Mouse (Mus musculus) granulocyte monocyte progenitor cell, adult 5-6 weeks (primary cell): ENCODE data around the gene Eftud2. TPM values are rescaled to one million over a fixed set of nuclear protein-coding genes. Genes with fewer than 3 reads are reported as not detected.

Experiments
- ATAC-seq: replicated peaks from 2 replicates; pipeline ENCODE4 v1.8.0; 2016; ENCODE audit warnings: mild to moderate bottlenecking, moderate TSS enrichment, inconsistent platforms; ENCODE audit not compliant: poor library complexity, severe bottlenecking
- total RNA-seq, 2 experiments: library from RNA; stranded (forward) in 1 of 2; stranded (reverse) in 1 of 2; fragments of 200-712, 200-1000 nt in 1 of 2; fragments of >200 nt in 1 of 2; fragmentation: Nextera tagmentation in 1 of 2; gene quantifications; 2 replicates each; pipeline ENCODE4 v1.2.3; 2014 to 2017

Eftud2 gene
- total RNA-seq (2014; fragmentation: Nextera tagmentation) (158 and 236 TPM in 2 replicates), total RNA-seq (2017) (175 and 193 TPM in 2 replicates)

DNA sequence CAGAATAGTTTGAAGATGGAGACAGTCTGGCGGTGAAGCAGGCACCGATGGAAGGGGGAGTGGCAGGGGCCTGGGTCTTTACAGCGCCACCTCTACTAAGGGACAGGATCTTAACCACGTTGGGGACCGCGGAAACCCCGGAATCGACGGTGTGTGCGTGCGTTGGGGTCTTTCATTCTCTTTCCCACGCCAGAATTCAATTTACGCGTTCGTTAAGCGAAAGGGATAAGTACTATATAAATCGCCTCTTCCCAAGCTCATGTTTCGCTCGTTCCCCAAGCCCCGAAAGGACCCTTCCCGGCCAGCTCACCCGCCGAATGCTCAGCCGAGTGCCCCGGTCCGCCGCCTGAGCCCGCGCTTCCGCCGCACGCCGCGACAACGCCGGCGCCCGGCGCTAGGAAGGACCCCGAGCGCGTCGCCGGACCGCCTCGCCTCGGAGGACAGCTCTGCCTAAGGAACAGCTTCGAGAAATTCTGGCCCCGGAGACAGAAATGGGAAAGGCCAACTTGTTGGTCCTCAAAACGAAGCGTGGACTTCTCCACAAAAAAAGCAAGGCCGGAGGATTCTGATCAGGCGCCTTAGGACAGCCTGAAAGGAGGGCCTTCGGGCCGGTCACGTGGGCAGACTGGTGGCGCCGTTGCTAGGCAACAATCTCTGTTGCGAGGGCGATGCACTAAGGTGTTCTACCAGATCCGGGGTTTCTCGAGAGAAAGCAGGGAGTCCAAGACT is at the start of gene Eftud2, which contains the start of gene Ccdc103:
Eftud2 (minus strand) TSS at position 401 of the 729 bp plus-strand sequence.
Ccdc103 (plus strand) TSS at position 620 of the 729 bp plus-strand sequence.
- ATAC-seq = peak; percentile 85

DNA sequence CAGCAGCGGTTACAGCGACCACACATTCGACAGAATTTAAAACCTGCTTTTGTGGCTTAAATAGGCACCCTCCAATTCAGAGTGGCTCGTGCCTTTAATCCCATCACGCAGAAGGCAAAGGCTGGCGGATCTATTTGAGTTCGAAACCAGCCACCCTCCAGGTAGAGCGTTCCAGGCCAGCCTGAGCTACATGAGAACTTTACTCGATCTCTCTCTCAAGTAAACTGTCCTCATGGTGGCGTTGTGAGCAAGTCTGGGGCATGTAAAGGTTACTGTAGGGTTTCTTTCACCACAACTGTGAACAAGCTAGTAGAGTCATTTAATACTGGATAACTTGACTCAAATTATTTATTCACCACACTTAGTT is 44.5 kb upstream of the Eftud2 start:
- ATAC-seq = peak; percentile 66

DNA sequence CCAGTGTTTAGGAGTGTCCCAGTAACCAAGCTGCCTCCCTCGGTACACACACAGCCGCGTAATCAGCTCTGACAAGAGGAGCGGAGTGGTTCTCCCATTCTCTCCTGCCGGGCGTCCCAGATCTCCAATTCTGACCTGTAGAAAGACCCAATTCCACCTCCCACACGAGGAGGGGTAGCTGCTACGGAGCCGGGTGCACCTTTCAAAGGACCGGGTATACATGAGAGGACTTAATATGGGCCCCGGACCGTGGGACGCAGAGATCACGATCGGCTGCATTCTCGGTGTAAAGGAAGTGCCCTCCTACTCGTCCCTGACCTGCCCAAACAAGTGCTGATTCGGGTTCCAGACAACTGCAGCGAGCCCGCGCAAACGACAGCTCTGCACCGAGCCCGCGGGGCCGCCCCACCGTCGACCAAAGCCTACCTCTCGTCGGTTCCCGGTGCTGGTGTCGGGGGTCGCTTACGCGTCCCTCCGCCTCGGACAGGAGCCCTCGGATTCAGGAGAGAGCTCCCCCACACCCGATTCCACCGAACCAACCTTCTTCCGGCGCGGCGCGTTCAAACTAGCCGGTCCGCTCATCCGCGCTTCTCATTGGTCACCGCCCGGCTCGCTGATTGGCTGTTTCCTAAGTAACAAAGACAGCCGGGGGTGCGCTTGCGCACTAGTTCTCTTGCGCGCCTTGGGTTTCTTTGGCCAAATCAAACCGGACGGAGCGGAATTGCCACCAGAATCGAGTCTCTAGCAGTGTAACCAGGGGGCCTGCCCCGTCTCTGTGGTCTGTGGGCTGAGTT is 44.0 kb upstream of the Eftud2 start, which contains the start of gene Kif18b:
Kif18b (minus strand) TSS at position 568 of the 794 bp plus-strand sequence.
- ATAC-seq = peak; percentile 89

DNA sequence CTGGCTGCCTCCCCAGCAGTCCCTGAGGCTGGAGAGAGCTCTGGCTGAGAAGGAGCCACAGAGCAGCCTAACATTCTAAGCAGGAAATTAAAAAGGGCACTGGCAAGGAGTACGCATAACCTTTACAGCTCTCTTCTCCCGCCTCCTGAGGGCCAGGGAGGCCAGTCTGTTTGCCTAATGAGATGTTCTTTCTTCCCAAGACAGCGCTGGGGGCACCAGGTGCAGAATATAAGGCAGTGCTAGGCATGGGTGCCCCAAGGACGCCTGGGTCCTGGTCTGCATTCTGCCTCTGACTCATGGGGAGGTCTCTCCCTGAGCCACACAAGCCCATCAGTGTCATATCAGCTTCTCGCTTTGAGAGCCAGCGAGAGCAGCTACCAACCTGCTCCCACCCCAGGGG is 40.7 kb upstream of the Eftud2 start:
- no peak for ATAC-seq

DNA sequence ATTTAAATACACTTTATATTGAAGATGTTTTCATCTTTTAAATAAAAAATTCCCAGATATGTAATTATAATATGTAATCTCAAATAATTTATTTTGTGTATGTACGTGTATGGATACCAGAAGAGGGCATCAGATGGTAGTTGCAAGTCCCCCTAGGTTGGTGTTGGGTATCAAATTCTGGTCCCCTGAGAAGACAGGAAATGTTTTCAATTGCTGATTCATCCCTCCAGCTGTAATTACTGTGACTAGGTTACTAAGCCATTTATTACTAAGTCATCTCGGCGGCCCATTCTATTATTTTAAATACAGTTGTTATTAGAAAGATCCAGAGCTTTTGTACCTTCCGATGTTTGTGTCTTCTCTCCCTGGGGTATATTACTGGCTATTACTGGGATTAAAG is 37.3 kb upstream of the Eftud2 start:
- ATAC-seq = no peak

DNA sequence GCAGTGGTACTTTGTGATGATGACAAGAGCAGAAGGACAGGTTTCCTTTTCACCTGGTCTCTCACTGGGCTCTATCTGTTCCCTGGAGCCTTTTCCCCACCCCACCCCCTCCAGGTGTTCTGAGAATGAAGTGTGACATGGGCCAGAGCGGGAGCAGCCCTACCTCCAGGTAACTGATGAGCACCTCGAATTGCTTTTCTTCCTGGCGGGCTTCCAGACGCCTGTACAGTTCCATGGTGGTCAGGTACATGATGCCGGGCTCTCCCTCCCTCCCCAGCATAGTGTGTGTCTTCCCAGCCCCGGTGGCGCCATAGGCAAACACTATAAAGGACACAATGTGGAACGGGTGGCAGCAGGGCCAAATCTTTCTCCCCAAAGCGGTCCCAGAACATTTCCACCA is 34.6 kb upstream of the Eftud2 start:
- ATAC-seq = no peak

DNA sequence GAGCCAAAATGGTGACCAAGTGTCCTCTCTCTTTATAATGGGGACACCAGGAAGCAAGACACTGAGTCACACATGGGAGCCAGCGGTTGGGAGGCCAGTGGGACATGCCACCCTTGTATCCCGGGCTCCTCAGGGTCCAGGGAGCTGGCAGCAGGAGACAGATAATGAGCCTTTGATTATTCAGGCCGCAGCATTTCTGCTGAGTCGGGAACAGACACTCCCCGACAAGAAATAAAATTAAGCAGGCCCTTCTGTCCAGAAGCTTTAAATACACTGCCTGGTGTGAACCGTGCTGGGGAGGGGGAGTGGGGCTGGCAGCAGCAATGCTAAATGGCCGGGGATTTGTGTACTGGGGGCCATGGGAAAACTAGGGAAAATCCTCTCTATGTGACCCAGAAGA is 30.6 kb upstream of the Eftud2 start:
- ATAC-seq = no peak

DNA sequence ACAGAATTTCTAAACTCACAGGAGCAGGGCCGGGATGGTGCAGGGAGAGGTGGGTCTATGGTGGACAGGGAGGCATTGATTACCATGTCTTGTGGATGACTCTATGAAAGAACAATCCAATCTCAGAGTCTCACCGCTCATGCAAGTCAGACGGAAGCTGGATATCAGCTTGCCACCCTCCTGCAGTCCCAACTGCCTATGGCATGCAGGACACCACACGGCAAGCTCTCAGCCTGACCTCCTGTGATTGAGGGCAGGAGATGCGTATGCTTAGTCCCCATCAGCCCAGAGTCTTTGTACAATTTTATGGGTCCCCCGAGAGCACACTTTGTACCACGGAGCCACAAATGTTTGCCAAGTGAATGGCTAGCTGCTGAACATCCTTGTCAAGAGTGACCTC is 22.9 kb upstream of the Eftud2 start:
- ATAC-seq = no peak

DNA sequence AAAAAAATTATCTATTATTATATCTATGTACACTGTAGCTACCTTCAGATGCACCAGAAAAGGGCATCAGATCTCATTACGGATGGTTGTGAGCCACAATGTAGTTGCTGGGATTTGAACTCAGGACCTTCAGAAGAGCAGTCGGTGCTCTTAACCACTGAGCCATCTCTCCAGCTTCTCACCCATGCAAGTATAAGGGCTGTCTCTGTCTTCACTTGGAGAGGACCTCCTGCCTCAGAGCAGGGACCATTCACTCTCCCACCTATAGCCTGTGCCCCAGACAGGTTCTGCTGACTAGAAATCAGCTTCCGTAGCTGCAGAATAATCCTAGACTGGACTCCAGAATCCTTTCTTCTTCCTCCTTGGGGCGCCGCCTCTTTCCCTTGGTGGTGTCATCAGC is 21.3 kb upstream of the Eftud2 start:
- no peak for ATAC-seq

DNA sequence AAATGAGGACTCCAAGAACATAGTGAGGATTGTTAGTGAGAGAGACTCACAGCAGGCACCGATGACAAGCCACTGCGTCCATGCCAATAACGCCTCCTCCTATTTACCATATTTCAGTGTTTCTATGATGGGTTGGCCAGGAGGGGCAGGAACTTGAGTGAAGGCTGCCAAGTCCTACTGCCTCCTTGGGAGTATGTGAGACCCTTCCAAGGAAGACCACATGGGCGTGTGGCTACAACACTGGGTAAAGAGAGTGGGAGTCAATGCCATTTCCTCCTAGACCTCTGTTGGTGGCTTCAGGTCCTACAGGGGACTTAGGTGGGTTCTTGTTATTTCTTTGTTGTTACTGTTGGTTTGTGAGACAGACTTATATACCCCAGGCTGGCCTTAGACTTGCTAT is 20.4 kb upstream of the Eftud2 start:
- peak; percentile 16; the same call in 1 of the 2 replicates for ATAC-seq

DNA sequence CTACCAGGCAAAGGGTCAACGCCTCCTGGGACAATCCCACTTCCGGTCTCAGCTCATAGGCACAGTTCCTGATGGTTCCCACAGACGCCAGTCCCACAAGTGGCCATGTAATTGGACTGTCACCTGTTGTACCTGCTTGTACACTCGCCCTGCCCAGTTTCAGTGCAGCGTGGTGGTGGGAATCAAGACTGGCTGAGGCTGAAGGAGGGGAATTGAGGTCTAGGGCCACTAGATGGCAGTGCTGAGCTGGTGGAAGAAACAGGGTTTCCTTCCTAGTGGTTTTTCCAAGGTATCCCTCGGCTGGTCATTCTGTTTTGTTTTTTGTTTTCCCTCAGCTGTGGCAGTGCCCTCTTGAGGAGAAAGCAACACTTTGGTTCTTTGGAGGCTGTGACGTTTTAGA is 20.0 kb upstream of the Eftud2 start, which contains the start of gene Gfap:
Gfap (minus strand) TSS at position 150 of the 400 bp plus-strand sequence.
- ATAC-seq = peak; percentile 88

DNA sequence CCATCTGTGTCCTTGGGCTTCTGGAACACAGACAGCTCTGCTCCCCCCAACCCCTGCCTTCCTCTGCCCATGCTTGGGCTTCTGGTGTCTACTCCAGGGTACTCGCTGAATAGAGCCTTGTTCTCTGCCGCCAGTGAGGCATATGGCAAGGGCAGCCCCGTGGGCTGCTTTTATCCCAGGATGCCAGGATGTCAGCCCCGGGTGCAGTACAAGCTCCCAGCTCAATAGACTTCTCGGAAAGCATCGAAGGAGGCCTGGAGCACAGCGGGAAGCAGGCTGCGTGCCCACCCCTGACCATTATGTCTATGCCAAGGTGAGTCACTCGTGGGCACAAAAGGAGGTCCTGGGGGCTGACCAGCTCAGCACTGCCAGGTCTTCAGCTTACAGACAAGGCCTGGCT is 17.6 kb upstream of the Eftud2 start:
- ATAC-seq = no peak

DNA sequence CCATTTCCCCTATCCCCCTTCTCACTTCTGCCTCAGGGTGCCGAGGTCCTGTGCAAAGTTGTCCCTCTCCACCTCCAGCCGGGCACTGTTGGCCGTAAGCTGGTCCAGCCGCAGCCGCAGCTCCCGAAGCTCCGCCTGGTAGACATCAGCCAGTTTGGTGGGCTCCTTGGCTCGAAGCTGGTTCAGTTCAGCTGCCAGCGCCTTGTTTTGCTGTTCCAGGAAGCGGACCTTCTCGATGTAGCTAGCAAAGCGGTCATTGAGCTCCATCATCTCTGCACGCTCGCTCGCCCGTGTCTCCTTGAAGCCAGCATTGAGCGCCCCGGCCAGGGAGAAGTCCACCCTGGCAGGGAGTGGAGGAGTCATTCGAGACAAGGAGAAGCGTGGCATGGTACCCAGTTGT is 15.9 kb upstream of the Eftud2 start:
- no peak for ATAC-seq

DNA sequence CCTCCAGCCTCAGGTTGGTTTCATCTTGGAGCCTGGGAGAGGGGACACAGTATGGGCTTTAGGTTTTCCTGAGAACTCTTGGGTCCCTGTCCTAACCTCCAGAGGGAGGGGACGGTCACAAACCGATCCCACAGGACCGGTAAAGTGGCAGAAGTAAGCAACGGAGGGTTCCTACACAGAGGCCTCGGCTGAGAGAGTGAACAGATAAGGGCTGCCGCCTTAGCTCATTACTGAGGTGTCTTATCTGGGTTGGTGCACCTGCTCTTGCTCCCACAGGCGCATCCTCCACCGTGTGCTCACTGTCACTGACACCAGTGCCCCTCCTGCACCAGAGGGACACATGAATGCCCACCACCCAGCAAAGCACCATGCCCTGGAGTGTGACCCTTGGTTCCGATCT is 15.0 kb upstream of the Eftud2 start:
- ATAC-seq = no peak

DNA sequence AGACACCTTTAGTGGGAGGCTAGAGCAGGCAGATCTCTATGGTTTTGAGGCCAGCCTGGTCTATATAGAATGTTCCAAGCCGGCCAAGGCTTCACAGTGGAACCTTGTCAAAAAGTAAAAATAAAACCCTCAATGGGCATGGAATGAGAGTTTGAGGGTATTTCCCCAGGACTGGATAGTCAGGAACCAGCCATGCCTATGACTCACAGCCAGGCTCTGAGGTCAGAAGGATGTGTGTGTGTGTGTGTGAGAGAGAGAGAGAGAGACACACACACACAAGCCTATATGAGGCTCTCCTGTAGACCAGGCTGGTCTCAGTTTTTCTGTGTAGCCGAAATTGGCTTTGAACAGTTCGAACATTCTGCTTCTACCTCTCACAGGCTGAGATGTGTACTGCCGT is 13.9 kb upstream of the Eftud2 start:
- ATAC-seq = no peak

DNA sequence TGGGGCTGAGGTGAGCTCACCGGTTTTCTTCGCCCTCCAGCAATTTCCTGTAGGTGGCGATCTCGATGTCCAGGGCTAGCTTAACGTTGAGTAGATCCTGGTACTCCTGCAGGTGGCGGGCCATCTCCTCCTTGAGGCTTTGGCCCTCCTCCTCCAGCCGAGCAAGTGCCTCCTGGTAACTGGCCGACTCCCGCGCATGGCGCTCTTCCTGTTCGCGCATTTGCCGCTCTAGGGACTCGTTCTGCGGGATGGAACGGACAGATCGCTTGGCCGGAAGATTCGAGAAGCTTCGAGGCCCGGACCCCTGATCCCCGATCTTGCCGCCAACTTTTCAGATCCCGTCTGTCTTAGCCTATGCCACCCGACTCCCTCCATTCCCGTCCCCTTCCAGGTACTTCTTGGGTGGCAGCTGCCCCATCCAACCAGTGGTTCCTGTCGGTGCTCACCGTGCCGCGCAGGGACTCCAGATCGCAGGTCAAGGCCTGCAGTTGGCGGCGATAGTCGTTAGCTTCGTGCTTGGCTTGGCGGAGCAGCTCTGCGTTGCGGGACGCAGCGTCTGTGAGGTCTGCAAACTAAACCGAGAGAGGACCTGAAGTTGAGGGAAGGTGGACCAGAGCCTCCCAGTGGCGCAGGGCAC is 12.3 kb upstream of the Eftud2 start:
- ATAC-seq = peak; percentile 97

DNA sequence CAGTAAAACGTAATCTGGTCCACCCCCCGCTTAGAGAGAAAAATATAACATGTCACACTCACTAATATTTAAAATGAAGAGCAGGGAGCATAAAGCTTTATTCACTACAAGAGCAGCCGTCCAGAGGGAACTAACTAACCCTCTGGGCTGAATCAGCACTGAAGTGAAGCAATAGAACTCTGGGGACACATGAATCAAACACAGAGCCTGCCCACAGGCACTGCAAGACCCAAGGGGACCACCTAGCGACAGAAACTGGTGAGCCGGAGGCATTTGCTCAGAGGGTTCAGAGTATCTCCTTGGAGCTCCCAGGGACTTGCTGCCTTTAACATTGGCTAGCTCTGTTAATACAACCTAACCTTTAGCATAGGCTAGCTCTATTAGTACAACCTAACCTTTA is 9.3 kb upstream of the Eftud2 start:
- no peak for ATAC-seq

DNA sequence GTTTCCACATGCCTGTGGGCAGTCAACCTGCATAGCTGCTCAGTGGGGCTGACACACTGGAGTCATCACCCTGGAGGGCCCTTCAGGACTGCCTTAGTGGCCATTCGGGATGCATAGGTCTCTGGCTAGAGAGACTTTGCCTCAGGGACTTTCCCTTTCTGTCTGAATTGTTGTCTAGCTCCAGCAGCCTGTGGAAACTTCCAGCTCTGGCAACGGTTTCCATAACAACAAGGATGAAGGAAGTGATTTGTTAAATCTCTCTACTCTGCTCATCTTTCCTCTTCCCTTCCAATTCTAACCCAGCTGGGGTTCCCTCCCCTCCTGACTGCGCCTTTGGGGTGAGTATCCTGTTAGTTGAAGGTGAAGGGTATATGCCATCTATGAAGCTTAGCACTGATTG is 7.3 kb upstream of the Eftud2 start:
- ATAC-seq = no peak

DNA sequence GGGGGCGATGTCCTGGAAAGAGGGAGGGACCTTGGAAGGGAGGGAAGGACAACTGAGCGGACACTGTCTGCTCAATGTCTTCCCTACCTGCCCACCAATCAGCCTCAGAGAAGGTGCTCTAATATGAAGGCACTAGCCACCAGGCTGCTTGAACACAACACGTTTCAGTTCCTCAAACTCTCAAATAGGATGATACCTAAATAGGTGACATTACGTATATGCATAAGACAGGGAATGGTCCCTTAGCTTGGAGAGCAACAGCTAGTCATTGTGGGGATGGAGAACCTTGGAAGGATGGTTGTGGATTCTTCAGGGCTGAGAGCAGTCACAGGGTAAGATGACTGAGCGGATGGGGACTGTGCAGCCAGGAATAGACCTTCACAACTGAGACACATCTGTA is 6.6 kb upstream of the Eftud2 start:
- no peak; the same call in 1 of the 2 replicates for ATAC-seq

DNA sequence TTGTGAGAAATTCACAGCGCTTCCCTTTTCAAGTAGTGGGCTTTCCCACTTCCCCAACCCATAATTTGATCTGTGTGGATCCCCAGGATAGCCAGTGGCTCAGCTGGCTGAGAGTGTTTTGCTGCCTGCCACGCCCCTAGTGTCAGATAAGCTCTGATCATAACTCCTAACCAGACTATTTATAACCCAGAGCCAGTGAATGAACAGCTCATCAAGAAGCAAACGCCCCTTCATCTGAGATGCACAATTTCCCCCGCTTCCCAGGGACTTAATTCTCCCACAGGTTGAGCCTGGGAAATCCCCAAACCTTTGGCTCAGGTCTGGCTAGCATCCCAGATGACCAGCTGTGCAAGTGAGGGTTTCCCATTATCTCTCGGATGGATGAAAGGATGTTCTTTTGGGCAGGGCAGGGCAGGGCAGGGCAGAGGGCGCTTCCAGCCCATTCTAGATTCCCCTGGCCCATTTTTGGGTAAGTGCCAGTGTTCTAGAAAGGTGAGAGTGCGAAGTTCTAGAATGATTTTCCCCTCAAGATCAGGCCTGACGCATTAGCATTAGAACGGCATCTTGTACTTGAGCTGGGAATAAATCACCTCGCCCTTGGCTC is 3.9 kb upstream of the Eftud2 start, which contains the start of gene Fam187a:
Fam187a (plus strand) TSS at position 554 of the 604 bp plus-strand sequence.
- ATAC-seq = no peak
